Mouse (Mus musculus): ENCODE results near the gene 0610030E20Rik.

The 0610030E20Rik gene

GRCm38 (mm10) chr6:72389941-72390771 lies 43.0 kb downstream of the 0610030E20Rik start, which contains the start of gene Vamp8:
Gene Vamp8, minus strand, starts transcription at chr6:72390703.
- intact Hi-C loops (cut with DNase I), result no loop called here

GRCm38 (mm10) chr6:72390795-72391521 lies 43.8 kb downstream of the 0610030E20Rik start:
- intact Hi-C loops (cut with DNase I), result no loop called here

- intact Hi-C loops (cut with DNase I), result no loop called here
Measured at GRCm38 (mm10) chr6:72392341-72392740, 45.2 kb downstream of the 0610030E20Rik start.

- intact Hi-C loops (cut with DNase I), result no loop called here
Measured at GRCm38 (mm10) chr6:72396837-72397251, 49.7 kb downstream of the 0610030E20Rik start.

DNA sequence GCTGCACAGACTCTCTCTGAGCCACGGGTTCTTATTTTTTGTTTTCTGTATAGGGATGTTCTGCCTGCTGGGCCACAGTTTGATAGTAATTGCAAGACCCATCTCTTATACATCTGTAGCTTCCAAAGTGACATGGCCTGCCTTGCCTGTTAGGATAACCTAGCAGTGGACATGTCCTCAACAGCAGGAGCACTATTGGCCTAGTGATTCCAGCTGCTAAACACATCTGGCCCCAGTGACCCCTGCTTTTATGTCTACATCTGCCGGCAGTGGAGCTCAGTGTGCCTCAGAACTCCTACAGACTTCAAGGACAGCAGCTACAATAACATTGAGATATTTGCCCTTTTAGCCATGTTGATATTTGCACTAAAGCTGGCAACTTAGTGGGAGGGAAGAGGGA lies 52.9 kb downstream of the 0610030E20Rik start:
- intact Hi-C loops (cut with DNase I), result no loop called here

GRCm38 (mm10) chr6:72401875-72402274 lies 54.8 kb downstream of the 0610030E20Rik start:
- intact Hi-C loops (cut with DNase I), result no loop called here

All from adrenal gland (tissue).